Comparison of ENCODE assay signal across 13 mouse cellular contexts in genomic region chr13:69946615-69947014, GRCm38 (mm10).
DNase-seq lines count a peak whose midpoint lies in the region; ATAC-seq and TF ChIP-seq lines count a peak whose summit lies in the region.
"Had no signal": no experiment of that assay in that cellular context is flagged by ENCODE, and none has a peak within 500 bp of the region (broad histone marks: within the 10 kb centered on the region; RNA-seq: fewer than 3 reads in every experiment).

No protein-coding gene starts in this region.

- H3K27ac ChIP-seq in midbrain, embryonic 15.5 days: peak overlapping the region; percentile 18; the same call in 1 of the 2 replicates
- no peak overlapping the region for H3K27ac ChIP-seq in midbrain, postnatal 0 days (ENCODE audit: low read depth, low read length)
- H3K27ac ChIP-seq: lung, embryonic 15.5 days had no signal

- 57% methylated on average over 7 of the region's 7 CpGs for WGBS in midbrain, embryonic 15.5 days
- WGBS in midbrain, postnatal 0 days: 55% methylated on average over 7 of the region's 7 CpGs

- peaks cover 9% of the 10 kb centered on the region; the same call in 1 of the 2 replicates for H3K4me1 ChIP-seq in midbrain, embryonic 15.5 days
- no peaks in the 10 kb centered on the region for H3K4me1 ChIP-seq in midbrain, postnatal 0 days (ENCODE audit: insufficient read depth, low read length)
- H3K4me1 ChIP-seq: lung, embryonic 15.5 days had no signal

- no peaks in the 10 kb centered on the region for H3K27me3 ChIP-seq in midbrain, embryonic 15.5 days (replicated peaks)
- no peaks in the 10 kb centered on the region for H3K27me3 ChIP-seq in midbrain, postnatal 0 days (ENCODE audit: insufficient read depth, low read length)
- H3K27me3 ChIP-seq: lung, embryonic 15.5 days; midbrain, embryonic 12.5 days had no signal

- no peak overlapping the region for H3K4me3 ChIP-seq in midbrain, embryonic 15.5 days
- H3K4me3 ChIP-seq in midbrain, postnatal 0 days (ENCODE audit: low read depth, low read length): no peak overlapping the region
- H3K4me3 ChIP-seq: erythroblast, embryonic 14.5 days; lung, embryonic 15.5 days; midbrain, embryonic 12.5 days had no signal

- H3K36me3 ChIP-seq in midbrain, embryonic 15.5 days (replicated peaks): no peaks in the 10 kb centered on the region
- H3K36me3 ChIP-seq in midbrain, postnatal 0 days (ENCODE audit: insufficient read depth, low read length): no peaks in the 10 kb centered on the region
- H3K36me3 ChIP-seq: lung, embryonic 15.5 days; midbrain, embryonic 12.5 days had no signal

- TF ChIP-seq CTCF in midbrain, postnatal 0 days (IDR thresholded peaks at IDR 0.05): no peak

- no peak overlapping the region for H3K4me2 ChIP-seq in midbrain, embryonic 15.5 days
- no peak overlapping the region for H3K4me2 ChIP-seq in midbrain, postnatal 0 days (ENCODE audit: low read depth, low read length, poor library complexity, severe bottlenecking)
- H3K4me2 ChIP-seq: lung, embryonic 15.5 days; midbrain, embryonic 12.5 days had no signal

- no peak for DNase-seq in frontal cortex, postnatal 14 days (ENCODE audit: low spot score in 2 of 2)
- no peak for DNase-seq in midbrain, postnatal 0 days (ENCODE audit: low spot score)
- peak; percentile 43 for DNase-seq in heart, adult 8-10 months (ENCODE audit: low spot score)
- no peak for DNase-seq in embryo, embryonic 9.5 days (ENCODE audit: extremely low spot score)
- DNase-seq in B cell, adult 2 months: no peak
- no peak for DNase-seq in right cerebral cortex, postnatal 25 days
- DNase-seq: adrenal gland, postnatal 25 days; kidney, adult 18-20 months had no signal

- ATAC-seq in frontal cortex, adult (ENCODE audit: low TSS enrichment): peak; percentile 70
- ATAC-seq in midbrain, embryonic 15.5 days (replicated peaks): 0 out of 2 replicates have a peak, but pooled peaks have one; percentile 45
- no peak for ATAC-seq in midbrain, postnatal 0 days (ENCODE audit: low FRiP score)

- H3K9me3 ChIP-seq in midbrain, embryonic 15.5 days: peaks cover 2% of the 10 kb centered on the region; the same call in 1 of the 2 replicates
- H3K9me3 ChIP-seq in midbrain, postnatal 0 days (ENCODE audit: low read length): no peaks in the 10 kb centered on the region
- H3K9me3 ChIP-seq: lung, embryonic 15.5 days had no signal

- H3K9ac ChIP-seq in midbrain, embryonic 15.5 days: no peak overlapping the region
- no peak overlapping the region for H3K9ac ChIP-seq in midbrain, postnatal 0 days (replicated peaks; ENCODE audit: low read length, poor library complexity, severe bottlenecking)
- H3K9ac ChIP-seq: lung, embryonic 15.5 days; midbrain, embryonic 12.5 days had no signal
